Mouse (Mus musculus) c-Kit-positive CD71-positive TER-119-positive erythroid progenitor cells, embryonic 14.5 days (primary cell): ENCODE results near the gene Acadl.
A peak's percentile ranks its signal among the peaks of the same experiment; 100 is the strongest.

ENCODE experiments used
- DNase-seq: peaks from one replicate; pipeline ENCODE4 v3.0.0-alpha.2; 2013; ENCODE audit warnings: low spot score

Gene Acadl

GRCm38 (mm10) chr1:66862712-66863511 is at the start of gene Acadl:
Gene Acadl (minus strand): TSS chr1:66863277.
- peak; percentile 57 for DNase-seq

GRCm38 (mm10) chr1:66912305-66912704 is 49.2 kb upstream of the Acadl start:
- DNase-seq = no peak

GRCm38 (mm10) chr1:66902566-66902965 is 39.5 kb upstream of the Acadl start:
- no peak for DNase-seq

GRCm38 (mm10) chr1:66900946-66901345 is 37.9 kb upstream of the Acadl start:
- no peak for DNase-seq

GRCm38 (mm10) chr1:66898261-66898660 is 35.2 kb upstream of the Acadl start:
- DNase-seq = no peak

GRCm38 (mm10) chr1:66896556-66896955 is 33.5 kb upstream of the Acadl start:
- no peak for DNase-seq

- DNase-seq = no peak
These were observed 33.0 kb upstream of the Acadl start for GRCm38 (mm10) chr1:66896125-66896524.

- no peak for DNase-seq
These were observed 32.7 kb upstream of the Acadl start for GRCm38 (mm10) chr1:66895837-66896118.

- no peak for DNase-seq
These were observed 32.2 kb upstream of the Acadl start for GRCm38 (mm10) chr1:66895093-66895836.

GRCm38 (mm10) chr1:66887175-66887574 is 24.1 kb upstream of the Acadl start:
- DNase-seq = no peak

- no peak for DNase-seq
These were observed 17.1 kb upstream of the Acadl start for GRCm38 (mm10) chr1:66880217-66880616.

- DNase-seq = no peak
These were observed 11.7 kb upstream of the Acadl start for GRCm38 (mm10) chr1:66874740-66875139.

- no peak for DNase-seq
These were observed 8.5 kb upstream of the Acadl start for GRCm38 (mm10) chr1:66871591-66871990.

- no peak for DNase-seq
These were observed 2.6 kb upstream of the Acadl start for GRCm38 (mm10) chr1:66865633-66866032.

- peak; percentile 11 for DNase-seq
These were observed 841 bp upstream of the Acadl start for GRCm38 (mm10) chr1:66863741-66864495.

- DNase-seq = peak; percentile 37
These were observed 1.1 kb downstream of the Acadl start for GRCm38 (mm10) chr1:66861764-66862672.

- DNase-seq = no peak
These were observed 15.6 kb downstream of the Acadl start for GRCm38 (mm10) chr1:66847506-66847905.

- no peak for DNase-seq
These were observed 17.3 kb downstream of the Acadl start for GRCm38 (mm10) chr1:66845690-66846318.

GRCm38 (mm10) chr1:66841938-66842337 is 21.1 kb downstream of the Acadl start:
- no peak for DNase-seq

GRCm38 (mm10) chr1:66841510-66841909 is 21.6 kb downstream of the Acadl start:
- DNase-seq = no peak

- no peak for DNase-seq
These were observed 23.2 kb downstream of the Acadl start for GRCm38 (mm10) chr1:66839755-66840438.
